Mouse (Mus musculus) embryonic facial prominence, embryonic 15.5 days (tissue): ENCODE results near the gene Srsf7. TPM values are rescaled to one million over a fixed set of nuclear protein-coding genes. Genes with fewer than 3 reads are reported as not detected.
A peak's percentile ranks its signal among the peaks of the same experiment; 100 is the strongest.
"Not testable (repeated sequence)": the region's sequence is repeated elsewhere in the genome, so short reads cannot be mapped to it uniquely, and the experiment has no call there.

Source experiments
- ATAC-seq: fragments of 200-750 bp; cut with Nextera tagmentation; 2 replicates; pipeline ENCODE4 v1.8.0; 2017; ENCODE audit warnings: low read depth, moderate TSS enrichment; ENCODE audit not compliant: insufficient number of reproducible peaks, low FRiP score, low TSS enrichment
- H3K27ac ChIP-seq: fragments of 300-500 bp; sonication (generic); replicated peaks from 2 replicates; pipeline ENCODE4 v1.5.1; 2015; ENCODE audit warnings: mild to moderate bottlenecking, inconsistent platforms
- H3K27me3 ChIP-seq: fragments of 300-500 bp; sonication (generic); 2 replicates; pipeline ENCODE4 v1.6.1; 2015; ENCODE audit warnings: inconsistent platforms
- H3K36me3 ChIP-seq: fragments of 300-500 bp; sonication (generic); 2 replicates; pipeline ENCODE4 v1.6.1; 2015; ENCODE audit warnings: mild to moderate bottlenecking, inconsistent platforms
- H3K4me1 ChIP-seq: fragments of 300-500 bp; sonication (generic); 2 replicates; pipeline ENCODE4 v1.6.1; 2015; ENCODE audit warnings: inconsistent platforms
- H3K4me2 ChIP-seq: fragments of 300-500 bp; sonication (generic); replicated peaks from 2 replicates; pipeline ENCODE4 v1.6.1; 2015; ENCODE audit warnings: mild to moderate bottlenecking, inconsistent platforms
- H3K4me3 ChIP-seq: fragments of 300-500 bp; sonication (generic); replicated peaks from 2 replicates; pipeline ENCODE4 v1.5.1; 2015; ENCODE audit warnings: mild to moderate bottlenecking, inconsistent platforms
- H3K9ac ChIP-seq: fragments of 300-500 bp; sonication (generic); 2 replicates; pipeline ENCODE4 v1.6.1; 2015; ENCODE audit warnings: inconsistent platforms
- H3K9me3 ChIP-seq: fragments of 300-500 bp; sonication (generic); replicated peaks from 2 replicates; pipeline ENCODE4 v1.6.1; 2016; ENCODE audit warnings: inconsistent platforms
- whole genome bisulfite sequencing: fragments of 180-500 bp; shearing (Covaris S2); methylation state at CpG from one replicate; pipeline ENCODE4 v1.1.7; 2015; 5-methylcytosine and 5-hydroxymethylcytosine counted together
- polyA plus RNA-seq: library from polyadenylated mRNA; unstranded; fragments of >200 nt; fragmentation: Nextera tagmentation; extraction: Ambion mirVana; gene quantifications from 2 replicates; pipeline ENCODE4 v1.2.1, GENCODE M21; 2015

The Srsf7 gene
- polyA plus RNA-seq, 1 experiment from 2014 or later: 487 TPM

- no peak overlapping the region for H3K4me3 ChIP-seq
- ATAC-seq: no peak
- no peaks in the 10 kb centered on the region for H3K27me3 ChIP-seq
- H3K36me3 ChIP-seq: peaks cover 18% of the 10 kb centered on the region; the same call in 1 of the 2 replicates
- H3K27ac ChIP-seq: no peak overlapping the region
- no peak overlapping the region for H3K9ac ChIP-seq
- H3K9me3 ChIP-seq: no peaks in the 10 kb centered on the region
- 90% methylated on average over 2 of the region's 2 CpGs for WGBS
- H3K4me1 ChIP-seq: peaks cover 5% of the 10 kb centered on the region; the same call in 1 of the 2 replicates
- H3K4me2 ChIP-seq: no peak overlapping the region
Observed at GRCm38 (mm10) chr17:80229396-80229795, 22.3 kb upstream of the Srsf7 start.

GRCm38 (mm10) chr17:80225142-80225541, 18.0 kb upstream of the Srsf7 start:
- H3K9me3 ChIP-seq, H3K4me1 ChIP-seq, ATAC-seq, H3K27me3 ChIP-seq: not testable (repeated sequence)
- Histone ChIP-seq H3K4me2 (peak overlapping the region; percentile 61), H3K36me3 (peaks cover 18% of the 10 kb centered on the region; the same call in 1 of the 2 replicates), H3K4me3 (peak overlapping the region; percentile 59), H3K9ac (peak overlapping the region; percentile 56; the same call in 1 of the 2 replicates), H3K27ac (peak overlapping the region; percentile 91; the same call in 1 of the 2 replicates)
- WGBS: 47% methylated on average over 5 of the region's 5 CpGs

DNA sequence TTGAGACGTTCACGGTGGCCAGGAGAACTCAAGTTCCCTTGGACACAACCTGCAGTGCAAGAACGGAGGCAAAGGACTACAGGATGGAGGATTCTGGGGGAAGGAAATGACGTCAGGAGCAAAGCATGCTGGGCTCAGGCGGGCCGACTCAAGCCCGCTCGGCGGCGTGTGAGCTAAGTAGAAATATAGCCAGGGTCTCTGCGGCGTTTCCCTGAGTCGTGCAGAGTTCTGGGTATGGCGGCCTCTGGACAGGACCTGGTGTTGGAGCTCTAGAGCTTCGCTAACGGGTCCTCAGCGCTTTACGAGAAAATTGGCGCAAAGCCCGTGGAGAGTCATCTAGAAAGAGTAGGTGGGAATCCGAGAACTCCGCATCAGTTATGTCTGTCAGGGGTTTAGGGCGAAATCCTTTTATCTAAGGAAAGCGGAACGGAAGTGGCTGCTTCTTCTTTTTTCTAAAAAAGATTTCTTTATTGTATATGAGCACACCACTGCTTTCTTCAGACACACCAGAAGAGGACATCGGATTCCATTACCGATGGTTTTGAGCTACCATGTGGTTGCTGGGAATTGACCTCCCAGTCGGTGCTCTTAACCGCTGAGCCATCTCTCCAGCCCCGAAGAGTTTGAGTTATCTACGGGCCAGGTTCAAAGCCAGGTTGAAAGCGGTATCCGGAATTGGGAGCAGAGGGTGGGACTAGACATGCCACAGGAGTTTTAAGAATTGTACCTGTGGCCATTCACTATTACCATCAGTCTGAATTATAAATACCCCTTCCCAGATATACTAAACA, 17.4 kb upstream of the Srsf7 start, which contains the start of gene Gemin6:
Gemin6 (plus strand) TSS at position 116 of the 791 bp plus-strand sequence.
- Histone ChIP-seq H3K4me1 (peaks cover 5% of the 10 kb centered on the region; the same call in 1 of the 2 replicates), H3K4me2 (peak within 1 kb of the TSS; percentile 61), H3K9ac (peak within 1 kb of the TSS; percentile 56), H3K36me3 (peaks cover 18% of the 10 kb centered on the region; the same call in 1 of the 2 replicates), H3K27me3 (no peaks in the 10 kb centered on the region), H3K9me3 (no peaks in the 10 kb centered on the region), H3K27ac (peak within 1 kb of the TSS; percentile 91), H3K4me3 (peak within 1 kb of the TSS; percentile 59)
- WGBS: under 1% methylated on average over 33 of the region's 33 CpGs
- ATAC-seq: peak; percentile 95

GRCm38 (mm10) chr17:80223829-80224228, 16.7 kb upstream of the Srsf7 start:
- Histone ChIP-seq H3K4me3 (peak overlapping the region; percentile 59), H3K9me3 (no peaks in the 10 kb centered on the region), H3K27ac (peak overlapping the region; percentile 91), H3K4me1 (peaks cover 5% of the 10 kb centered on the region; the same call in 1 of the 2 replicates), H3K27me3 (no peaks in the 10 kb centered on the region), H3K9ac (peak overlapping the region; percentile 56; the same call in 1 of the 2 replicates), H3K36me3 (peaks cover 12% of the 10 kb centered on the region; the same call in 1 of the 2 replicates), H3K4me2 (peak overlapping the region; percentile 61)
- WGBS: 5% methylated on average over 9 of the region's 9 CpGs
- no peak for ATAC-seq

GRCm38 (mm10) chr17:80221890-80222628, 15.0 kb upstream of the Srsf7 start:
- H3K36me3 ChIP-seq: no peaks in the 10 kb centered on the region
- H3K4me3 ChIP-seq: no peak overlapping the region
- H3K9ac ChIP-seq: no peak overlapping the region
- no peaks in the 10 kb centered on the region for H3K27me3 ChIP-seq
- no peak overlapping the region for H3K4me2 ChIP-seq
- no peak for ATAC-seq
- 73% methylated on average over 3 of the region's 3 CpGs for WGBS
- H3K27ac ChIP-seq: no peak overlapping the region
- no peaks in the 10 kb centered on the region for H3K9me3 ChIP-seq
- peaks cover 5% of the 10 kb centered on the region; the same call in 1 of the 2 replicates for H3K4me1 ChIP-seq

DNA sequence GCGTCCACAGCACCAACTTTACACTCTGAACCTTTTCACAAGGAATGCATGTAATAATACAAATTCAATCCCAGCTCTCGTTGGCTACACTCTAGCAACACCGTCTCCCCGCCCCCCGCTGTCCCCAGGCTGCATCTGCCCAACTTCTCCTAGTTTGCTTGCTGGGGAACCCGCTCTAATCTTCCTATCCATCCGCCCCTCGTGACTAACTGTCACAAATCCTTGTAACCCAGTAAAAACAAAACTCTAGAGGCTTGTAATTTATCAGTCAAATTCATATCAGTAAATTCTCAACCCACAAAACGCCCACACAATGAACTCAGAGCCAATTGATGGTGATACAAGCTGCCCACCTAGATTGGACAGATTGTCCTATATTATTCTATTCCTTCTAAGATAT, 14.1 kb upstream of the Srsf7 start:
- H3K9me3 ChIP-seq: no peaks in the 10 kb centered on the region
- peaks cover 5% of the 10 kb centered on the region; the same call in 1 of the 2 replicates for H3K4me1 ChIP-seq
- H3K27me3 ChIP-seq: no peaks in the 10 kb centered on the region
- no peak overlapping the region for H3K4me3 ChIP-seq
- no peaks in the 10 kb centered on the region for H3K36me3 ChIP-seq
- WGBS: 56% methylated on average over 9 of the region's 9 CpGs
- no peak for ATAC-seq
- H3K27ac ChIP-seq: no peak overlapping the region
- no peak overlapping the region for H3K4me2 ChIP-seq
- H3K9ac ChIP-seq: no peak overlapping the region

DNA sequence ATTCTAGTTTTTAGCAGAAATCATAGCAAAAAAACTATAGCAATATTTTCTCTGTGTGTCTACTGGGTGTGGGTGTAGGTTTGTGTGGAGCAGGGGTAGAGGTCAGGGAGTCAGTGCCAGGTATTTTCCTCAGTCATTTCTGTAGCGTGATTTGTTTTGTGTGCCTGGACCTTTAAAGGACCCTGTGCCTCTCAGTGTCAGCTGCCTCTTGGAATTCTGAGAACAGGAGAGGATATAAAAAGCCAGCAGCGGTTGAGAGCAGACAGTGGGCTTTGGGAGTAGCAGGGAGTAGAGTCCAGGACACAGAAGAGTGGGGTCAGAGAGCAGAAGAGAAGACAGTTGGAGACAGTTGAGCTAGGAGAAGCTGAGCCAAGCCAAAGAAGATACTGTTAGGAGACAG, 13.0 kb upstream of the Srsf7 start:
- Histone ChIP-seq H3K36me3 (no peaks in the 10 kb centered on the region), H3K9me3 (no peaks in the 10 kb centered on the region), H3K4me2 (no peak overlapping the region), H3K9ac (no peak overlapping the region), H3K27ac (no peak overlapping the region), H3K27me3 (no peaks in the 10 kb centered on the region), H3K4me1 (peaks cover 4% of the 10 kb centered on the region; the same call in 1 of the 2 replicates), H3K4me3 (no peak overlapping the region)
- ATAC-seq: no peak
- WGBS: 74% methylated on average over 2 of the region's 2 CpGs

DNA sequence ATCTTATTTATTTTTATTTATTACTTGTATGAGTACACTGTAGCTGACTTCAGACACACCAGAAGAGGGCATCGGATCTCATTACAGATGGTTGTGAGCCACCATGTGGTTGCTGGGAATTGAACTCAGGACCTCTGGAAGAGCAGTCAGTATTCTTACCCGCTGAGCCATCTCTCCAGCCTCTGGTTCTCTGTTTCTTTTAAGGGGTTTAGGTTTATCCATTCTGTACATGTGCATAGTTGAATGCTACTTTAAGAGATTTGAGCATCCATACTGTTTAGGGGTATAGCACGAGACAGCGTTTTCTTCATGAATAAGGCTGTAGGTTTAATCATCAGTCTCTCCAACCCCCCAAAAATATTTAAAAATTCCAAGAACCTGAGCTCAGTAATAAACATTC, 6.9 kb upstream of the Srsf7 start:
- not testable (repeated sequence) for H3K9me3 ChIP-seq, H3K4me1 ChIP-seq, H3K4me3 ChIP-seq, H3K27ac ChIP-seq, ATAC-seq, H3K27me3 ChIP-seq, H3K9ac ChIP-seq, H3K4me2 ChIP-seq, H3K36me3 ChIP-seq
- WGBS: 87% methylated on average over 4 of the region's 4 CpGs

DNA sequence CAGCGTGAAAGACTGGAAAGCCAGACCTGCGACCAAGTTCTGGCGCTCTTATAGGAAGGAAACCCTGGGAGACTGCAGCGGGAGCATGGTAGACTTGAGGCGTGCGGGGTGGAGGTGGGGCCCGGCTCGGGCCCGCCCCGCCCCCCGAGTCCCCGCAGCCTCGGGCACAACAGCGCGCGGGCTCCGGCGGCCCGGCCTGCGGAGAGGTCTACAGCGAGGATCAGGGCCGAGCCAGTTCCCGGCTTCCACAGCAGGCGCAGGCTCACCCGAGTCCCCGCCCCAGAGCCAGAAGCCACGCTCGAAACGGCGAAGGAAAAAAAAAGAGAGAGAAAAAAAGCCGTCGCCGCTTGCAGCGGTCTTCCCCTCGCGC, 821 bp downstream of the Srsf7 start:
- peak overlapping the region; percentile 99 for H3K27ac ChIP-seq
- peaks cover 26% of the 10 kb centered on the region for H3K36me3 ChIP-seq
- H3K9me3 ChIP-seq: no peaks in the 10 kb centered on the region
- WGBS: under 1% methylated on average over 36 of the region's 36 CpGs
- H3K4me2 ChIP-seq: peak overlapping the region; percentile 72
- H3K4me3 ChIP-seq: peak overlapping the region; percentile 96
- H3K27me3 ChIP-seq: no peaks in the 10 kb centered on the region
- peaks cover 14% of the 10 kb centered on the region for H3K4me1 ChIP-seq
- H3K9ac ChIP-seq: peak overlapping the region; percentile 98
- ATAC-seq: peak; percentile 67

GRCm38 (mm10) chr17:80205657-80206056, 1.4 kb downstream of the Srsf7 start:
- H3K4me3 ChIP-seq: peak overlapping the region; percentile 96
- no peak overlapping the region; the same call in 1 of the 2 replicates for H3K27ac ChIP-seq

DNA sequence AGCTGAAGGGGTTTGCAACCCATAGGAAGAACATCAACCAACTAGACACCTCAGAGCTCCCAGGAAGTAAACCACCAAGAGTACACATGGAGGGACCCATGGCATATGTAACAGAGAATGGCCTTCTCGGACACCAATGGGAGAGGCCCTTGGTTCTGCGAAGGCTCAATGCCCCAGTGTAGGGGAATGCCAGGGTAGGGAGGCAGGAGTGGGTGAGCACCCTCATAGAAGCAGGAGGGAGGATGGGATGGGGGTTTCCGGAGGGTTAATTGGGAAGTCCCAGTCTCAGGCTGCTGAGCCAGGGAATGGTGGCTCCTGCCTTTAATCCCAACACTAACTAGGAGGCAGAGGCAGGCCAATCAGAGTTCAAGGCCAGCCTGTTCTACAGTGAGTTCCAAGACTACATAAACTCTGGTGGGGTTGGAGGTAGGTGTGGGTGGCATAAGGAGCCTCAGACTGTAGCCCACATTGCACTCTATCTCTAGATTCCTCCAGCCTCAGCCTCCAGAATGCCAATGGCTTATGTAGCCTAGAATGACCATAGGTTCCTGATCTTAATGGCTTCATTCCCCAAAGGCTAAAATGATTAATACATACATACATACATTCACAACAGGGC, 7.8 kb downstream of the Srsf7 start:
- WGBS: 87% methylated on average over 3 of the region's 3 CpGs
- Histone ChIP-seq H3K27ac (no peak overlapping the region), H3K27me3 (no peaks in the 10 kb centered on the region), H3K9me3 (no peaks in the 10 kb centered on the region), H3K4me2 (no peak overlapping the region), H3K4me3 (no peak overlapping the region), H3K4me1 (peaks cover 9% of the 10 kb centered on the region; the same call in 1 of the 2 replicates), H3K36me3 (peaks cover 56% of the 10 kb centered on the region), H3K9ac (no peak overlapping the region)
- ATAC-seq: no peak

More at GRCm38 (mm10) chr17:80205657-80206056, 1.4 kb downstream of the Srsf7 start:
- H3K27me3 ChIP-seq: no peaks in the 10 kb centered on the region
- WGBS: 13% methylated on average over 5 of the region's 5 CpGs
- peak overlapping the region; percentile 98 for H3K9ac ChIP-seq
- H3K36me3 ChIP-seq: peaks cover 26% of the 10 kb centered on the region
- H3K4me1 ChIP-seq: peaks cover 14% of the 10 kb centered on the region
- no peak for ATAC-seq
- H3K9me3 ChIP-seq: no peaks in the 10 kb centered on the region
- peak overlapping the region; percentile 72 for H3K4me2 ChIP-seq
